In genomic region chr17:4199698-4200153, GRCm38 (mm10) we compare ENCODE assay signal across 10 mouse cellular contexts.
DNase-seq lines count a peak whose midpoint lies in the region; ATAC-seq and TF ChIP-seq lines count a peak whose summit lies in the region.
"Had no signal": no experiment of that assay in that cellular context is flagged by ENCODE, and none has a peak within 500 bp of the region (broad histone marks: within the 10 kb centered on the region; RNA-seq: fewer than 3 reads in every experiment).

No protein-coding gene starts in this region.

- peaks cover 13% of the 10 kb centered on the region; the same call in 1 of the 2 replicates for H3K4me1 ChIP-seq in intestine, embryonic 16.5 days (ENCODE audit: control insufficient read depth, insufficient read depth, low read length)
- H3K4me1 ChIP-seq in lung, embryonic 14.5 days (ENCODE audit: insufficient read depth): peaks cover 10% of the 10 kb centered on the region; the same call in 1 of the 2 replicates
- H3K4me1 ChIP-seq in forebrain, embryonic 12.5 days: no peaks in the 10 kb centered on the region
- H3K4me1 ChIP-seq in forebrain, embryonic 16.5 days (replicated peaks; ENCODE audit: control insufficient read depth, insufficient read depth, low read length): no peaks in the 10 kb centered on the region
- H3K4me1 ChIP-seq: embryonic facial prominence, embryonic 12.5 days had no signal

- peak overlapping the region; percentile 17 for H3K27ac ChIP-seq in intestine, embryonic 16.5 days (ENCODE audit: low read length)
- H3K27ac ChIP-seq in lung, embryonic 14.5 days (ENCODE audit: low read depth): peak overlapping the region; percentile 78
- no peak overlapping the region for H3K27ac ChIP-seq in forebrain, embryonic 12.5 days
- no peak overlapping the region for H3K27ac ChIP-seq in forebrain, embryonic 16.5 days (ENCODE audit: low read length)
- H3K27ac ChIP-seq: embryonic facial prominence, embryonic 12.5 days; limb, embryonic 15.5 days had no signal

- no peaks in the 10 kb centered on the region for H3K9me3 ChIP-seq in intestine, embryonic 16.5 days (ENCODE audit: control insufficient read depth, low read length)
- H3K9me3 ChIP-seq in lung, embryonic 14.5 days (ENCODE audit: low read depth, low read length): no peaks in the 10 kb centered on the region
- no peaks in the 10 kb centered on the region for H3K9me3 ChIP-seq in forebrain, embryonic 12.5 days
- no peaks in the 10 kb centered on the region for H3K9me3 ChIP-seq in forebrain, embryonic 16.5 days (ENCODE audit: control insufficient read depth, low read length)
- H3K9me3 ChIP-seq: embryonic facial prominence, embryonic 12.5 days; limb, embryonic 15.5 days had no signal

- H3K9ac ChIP-seq in intestine, embryonic 16.5 days (ENCODE audit: low read depth, low read length): no peak overlapping the region
- no peak overlapping the region for H3K9ac ChIP-seq in lung, embryonic 14.5 days
- no peak overlapping the region for H3K9ac ChIP-seq in forebrain, embryonic 12.5 days
- no peak overlapping the region for H3K9ac ChIP-seq in forebrain, embryonic 16.5 days (replicated peaks; ENCODE audit: low read depth, low read length)
- H3K9ac ChIP-seq: embryonic facial prominence, embryonic 12.5 days; limb, embryonic 15.5 days had no signal

- no peak overlapping the region for H3K4me3 ChIP-seq in intestine, embryonic 16.5 days (ENCODE audit: low read length)
- no peak overlapping the region for H3K4me3 ChIP-seq in lung, embryonic 14.5 days (ENCODE audit: low read depth, low read length)
- no peak overlapping the region for H3K4me3 ChIP-seq in forebrain, embryonic 12.5 days (replicated peaks)
- H3K4me3 ChIP-seq in forebrain, embryonic 16.5 days (replicated peaks; ENCODE audit: low read length): no peak overlapping the region
- H3K4me3 ChIP-seq: embryonic facial prominence, embryonic 12.5 days; limb, embryonic 15.5 days had no signal

- no peak for TF ChIP-seq CTCF in lung, embryonic 14.5 days (IDR thresholded peaks at IDR 0.05; ENCODE audit: low read depth)

- H3K27me3 ChIP-seq in intestine, embryonic 16.5 days (replicated peaks; ENCODE audit: control insufficient read depth, insufficient read depth, low read length): no peaks in the 10 kb centered on the region
- H3K27me3 ChIP-seq in lung, embryonic 14.5 days (ENCODE audit: insufficient read depth, low read length): no peaks in the 10 kb centered on the region
- H3K27me3 ChIP-seq in forebrain, embryonic 12.5 days: no peaks in the 10 kb centered on the region
- H3K27me3 ChIP-seq in forebrain, embryonic 16.5 days (replicated peaks; ENCODE audit: control insufficient read depth, insufficient read depth, low read length): no peaks in the 10 kb centered on the region
- H3K27me3 ChIP-seq: CH12.LX; embryonic facial prominence, embryonic 12.5 days; limb, embryonic 15.5 days had no signal

- no peaks in the 10 kb centered on the region for H3K36me3 ChIP-seq in intestine, embryonic 16.5 days (ENCODE audit: control insufficient read depth, insufficient read depth, low read length)
- H3K36me3 ChIP-seq in lung, embryonic 14.5 days (ENCODE audit: insufficient read depth): no peaks in the 10 kb centered on the region
- no peaks in the 10 kb centered on the region for H3K36me3 ChIP-seq in forebrain, embryonic 12.5 days (replicated peaks)
- no peaks in the 10 kb centered on the region for H3K36me3 ChIP-seq in forebrain, embryonic 16.5 days (ENCODE audit: control insufficient read depth, insufficient read depth)
- H3K36me3 ChIP-seq: embryonic facial prominence, embryonic 12.5 days; limb, embryonic 15.5 days had no signal

- 42% methylated on average over 2 of the region's 2 CpGs for whole genome bisulfite sequencing in intestine, embryonic 16.5 days
- WGBS in lung, embryonic 14.5 days: 32% methylated on average over 2 of the region's 2 CpGs
- WGBS in forebrain, embryonic 12.5 days: 93% methylated on average over 2 of the region's 2 CpGs
- WGBS in forebrain, embryonic 16.5 days: 95% methylated on average over 2 of the region's 2 CpGs

- no peak overlapping the region for H3K4me2 ChIP-seq in intestine, embryonic 16.5 days (ENCODE audit: low read depth, low read length)
- no peak overlapping the region for H3K4me2 ChIP-seq in lung, embryonic 14.5 days
- no peak overlapping the region for H3K4me2 ChIP-seq in forebrain, embryonic 12.5 days
- no peak overlapping the region for H3K4me2 ChIP-seq in forebrain, embryonic 16.5 days (ENCODE audit: low read length)
- H3K4me2 ChIP-seq: embryonic facial prominence, embryonic 12.5 days; limb, embryonic 15.5 days had no signal

- peak; percentile 80 for ATAC-seq in intestine, embryonic 16.5 days
- peak; percentile 97 for ATAC-seq in lung, embryonic 14.5 days (ENCODE audit: insufficient read depth)
- no peak for ATAC-seq in forebrain, embryonic 12.5 days (ENCODE audit: low FRiP score)
- no peak for ATAC-seq in forebrain, embryonic 16.5 days

- DNase-seq in ovary, postnatal 14 days (ENCODE audit: low spot score): peak; percentile 21
- DNase-seq in ovary, adult 18-20 months (ENCODE audit: low spot score): no peak
- DNase-seq in lung, embryonic 14.5 days: peak; percentile 95
- DNase-seq in thymus, adult 18-20 months: no peak

Comparison
In these comparisons a context has a peak if more than half of its experiments do, and no peak if none do; other contexts are left out.
1. DNase-seq: peak in ovary, postnatal 14 days (single experiment) and lung, embryonic 14.5 days (single experiment); none in ovary, adult 18-20 months (single experiment) and thymus, adult 18-20 months (0 of 2).
2. ATAC-seq: peak in intestine, embryonic 16.5 days (single experiment) and lung, embryonic 14.5 days (single experiment); none in forebrain, embryonic 12.5 days (single experiment) and forebrain, embryonic 16.5 days (single experiment).
3. H3K27ac ChIP-seq: peak in intestine, embryonic 16.5 days (single experiment) and lung, embryonic 14.5 days (single experiment); none in forebrain, embryonic 12.5 days (single experiment) and forebrain, embryonic 16.5 days (single experiment).